Mouse (Mus musculus) adrenal gland, adult 18-20 months (tissue): ENCODE data around the gene Rbfox3. TPM values are rescaled to one million over a fixed set of nuclear protein-coding genes. Genes with fewer than 3 reads are reported as not detected.
"Not testable (repeated sequence)": the region's sequence is repeated elsewhere in the genome, so short reads cannot be mapped to it uniquely, and the experiment has no call there.

Experiments used
- DNase-seq, 2 experiments: peaks; one replicate each; pipeline ENCODE4 v3.0.0; 2021 to 2022; ENCODE audit warnings: low spot score in 2 of 2
- total RNA-seq, 2 experiments: library from RNA; stranded (reverse); gene quantifications; 1 replicate in 1 of 2; 2 replicates in 1 of 2; pipeline ENCODE4 v1.2.3; 2021

Rbfox3 gene
- total RNA-seq, 2 experiments from 2014 or later: 3.7 to 5.0 TPM

GRCm38 (mm10) chr11:118825280-118826094, 85.9 kb downstream of the Rbfox3 start:
- DNase-seq: no peak

DNA sequence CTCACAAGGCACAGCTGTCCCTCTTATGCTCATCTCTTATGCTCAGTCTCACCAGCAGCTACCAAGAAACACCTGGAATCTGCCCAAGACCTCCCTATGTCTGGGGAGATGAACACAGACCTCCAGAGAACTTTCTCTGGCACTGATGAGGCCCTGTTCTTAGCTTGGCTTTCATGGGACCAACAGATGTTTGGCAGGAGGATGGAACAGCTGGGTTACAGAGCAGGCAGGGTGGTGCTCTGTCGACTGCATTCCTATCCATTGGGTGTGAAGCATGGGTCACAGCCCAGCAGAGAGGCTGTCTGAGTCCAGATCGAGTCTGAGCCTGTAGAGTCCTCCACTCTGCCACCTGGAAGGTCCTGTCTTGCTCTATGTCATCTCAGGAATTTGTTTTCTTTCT, 90.0 kb downstream of the Rbfox3 start:
- no peak for DNase-seq

- DNase-seq: no peak
These were observed 92.9 kb downstream of the Rbfox3 start for GRCm38 (mm10) chr11:118818528-118818927.

GRCm38 (mm10) chr11:118815118-118815517, 96.3 kb downstream of the Rbfox3 start:
- no peak for DNase-seq

DNA sequence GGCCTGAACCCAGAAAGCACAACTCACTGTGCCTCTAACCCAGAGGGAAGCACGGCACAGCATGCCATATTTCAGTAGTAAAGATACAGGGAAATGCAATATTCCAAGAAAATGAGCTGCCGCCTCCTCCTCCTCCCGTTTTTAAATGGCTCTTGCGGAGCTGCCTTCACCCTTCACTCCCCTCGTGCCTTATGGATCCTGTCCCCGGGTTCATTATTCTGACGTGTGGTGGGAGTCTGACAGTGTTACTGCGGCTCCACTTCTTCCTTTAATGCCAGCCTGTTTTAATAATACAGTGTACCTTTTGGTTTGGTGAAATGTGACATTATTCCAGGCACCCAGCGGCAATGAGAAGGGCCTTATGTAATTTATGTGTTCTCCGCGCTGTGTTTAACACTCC, 97.5 kb downstream of the Rbfox3 start:
- no peak for DNase-seq

DNA sequence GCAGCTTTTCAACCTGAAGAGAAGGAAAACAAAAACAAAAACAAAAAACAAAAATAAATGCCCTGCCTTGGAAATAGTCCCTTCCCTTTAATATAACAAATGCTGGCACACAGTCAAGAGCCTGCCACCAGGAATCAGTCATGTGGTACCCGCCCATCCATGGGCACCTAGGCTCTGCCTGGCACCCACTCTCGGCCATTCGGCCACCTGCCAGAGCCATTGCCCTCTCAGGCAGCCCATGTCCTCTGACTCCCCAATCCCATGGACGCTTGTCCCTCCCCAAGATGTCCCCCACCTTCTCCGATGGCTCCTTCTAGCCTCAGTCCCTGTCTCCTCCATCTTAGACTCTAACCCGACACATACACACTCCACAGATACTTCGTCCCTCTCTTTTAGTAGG, 100.0 kb downstream of the Rbfox3 start:
- no peak for DNase-seq

GRCm38 (mm10) chr11:118807511-118807910, 103.9 kb downstream of the Rbfox3 start:
- no peak for DNase-seq

DNA sequence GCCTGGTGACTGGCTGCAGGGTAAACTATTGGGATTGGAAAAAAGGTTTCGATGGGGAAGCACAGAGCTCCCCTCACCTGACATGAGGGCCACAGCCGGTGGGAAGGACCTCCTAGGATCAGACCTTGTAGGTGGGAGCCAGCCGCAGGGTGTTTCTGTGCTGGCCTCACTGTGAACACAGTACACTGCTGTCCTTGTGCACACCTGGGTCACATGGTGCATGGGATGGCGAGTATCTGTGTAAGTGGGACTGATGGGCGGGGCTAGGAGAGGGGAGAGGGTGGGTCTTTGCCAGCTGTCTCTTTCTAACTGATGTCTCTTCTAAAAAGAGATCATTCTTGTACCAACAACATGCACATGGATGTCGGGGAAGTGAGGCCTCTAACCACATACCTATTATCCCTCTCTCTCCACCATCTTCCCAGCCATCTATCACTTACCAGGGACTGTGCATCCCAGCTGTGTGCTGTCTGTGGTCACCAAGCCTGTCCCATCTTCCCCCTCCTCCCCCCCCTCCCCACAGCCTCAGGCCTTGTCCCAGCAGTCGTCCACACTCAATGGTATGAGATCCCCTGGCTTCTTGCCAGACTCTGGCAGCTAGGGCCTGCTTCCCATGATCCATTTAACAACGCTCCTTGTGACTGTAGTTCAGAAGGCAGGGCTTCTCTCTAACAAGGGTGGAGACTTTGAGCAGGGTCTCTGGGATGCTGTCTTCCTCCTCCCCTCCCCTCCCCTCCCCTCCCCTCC, 116.4 kb downstream of the Rbfox3 start:
- DNase-seq: no peak

DNA sequence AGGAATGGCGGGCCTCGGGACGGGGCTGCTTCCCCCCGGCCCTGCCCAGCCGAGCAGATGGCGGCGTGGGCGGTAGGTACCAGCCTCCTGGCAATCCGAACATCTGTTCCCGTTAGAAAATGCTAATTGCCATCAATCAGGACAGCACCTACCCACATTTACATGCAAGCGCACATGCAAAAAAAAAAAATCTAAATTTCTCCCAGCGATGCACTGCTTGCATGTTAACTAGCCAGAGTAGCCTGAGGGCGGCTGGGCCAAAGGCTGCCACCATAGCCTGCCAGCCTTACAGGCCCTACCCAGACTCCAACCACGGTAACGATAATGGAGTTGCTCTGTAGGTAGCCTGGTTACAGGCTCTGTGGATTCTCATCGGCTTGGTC, 117.8 kb downstream of the Rbfox3 start:
- no peak for DNase-seq

DNA sequence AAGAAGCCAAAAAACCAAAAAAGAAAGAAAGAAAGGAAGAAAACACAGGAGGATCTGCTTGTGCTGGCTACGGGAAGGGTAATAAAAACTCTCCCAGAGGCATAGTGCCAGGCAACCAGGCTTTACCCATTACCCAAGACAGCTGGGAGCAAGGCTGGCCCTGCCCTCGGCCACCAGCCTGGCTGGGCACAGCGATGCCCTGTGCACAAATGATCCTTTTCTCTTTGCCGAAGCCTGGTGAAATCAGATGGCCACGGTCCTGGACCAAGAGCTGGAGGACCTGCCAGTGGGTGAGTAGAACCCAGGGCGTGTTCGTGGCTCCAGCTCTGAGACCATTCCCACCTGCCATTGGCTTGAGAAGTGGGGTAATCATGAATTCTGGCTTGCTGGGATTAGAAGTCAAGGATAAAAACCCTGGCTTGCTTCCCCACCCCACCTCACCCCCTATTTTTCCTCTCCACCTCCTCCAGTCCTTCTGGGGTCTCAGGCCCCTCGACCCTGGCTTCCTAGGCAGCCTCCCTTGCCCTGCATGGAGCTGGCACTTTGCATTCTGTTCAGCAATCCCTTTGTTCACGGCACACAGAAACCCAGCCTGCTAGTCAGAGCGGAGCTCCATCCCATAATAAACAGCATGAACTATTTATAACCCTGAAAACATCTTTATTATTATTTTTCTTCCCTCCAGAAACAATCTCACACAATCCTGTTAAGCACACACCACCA, 118.3 kb downstream of the Rbfox3 start:
- no peak for DNase-seq

- no peak for DNase-seq
These were observed 119.1 kb downstream of the Rbfox3 start for GRCm38 (mm10) chr11:118792163-118792915.

- no peak for DNase-seq
These were observed 120.0 kb downstream of the Rbfox3 start for GRCm38 (mm10) chr11:118791391-118791790.

- DNase-seq: no peak
These were observed 123.3 kb downstream of the Rbfox3 start for GRCm38 (mm10) chr11:118788091-118788490.

GRCm38 (mm10) chr11:118782677-118783076, 128.7 kb downstream of the Rbfox3 start:
- no peak for DNase-seq

DNA sequence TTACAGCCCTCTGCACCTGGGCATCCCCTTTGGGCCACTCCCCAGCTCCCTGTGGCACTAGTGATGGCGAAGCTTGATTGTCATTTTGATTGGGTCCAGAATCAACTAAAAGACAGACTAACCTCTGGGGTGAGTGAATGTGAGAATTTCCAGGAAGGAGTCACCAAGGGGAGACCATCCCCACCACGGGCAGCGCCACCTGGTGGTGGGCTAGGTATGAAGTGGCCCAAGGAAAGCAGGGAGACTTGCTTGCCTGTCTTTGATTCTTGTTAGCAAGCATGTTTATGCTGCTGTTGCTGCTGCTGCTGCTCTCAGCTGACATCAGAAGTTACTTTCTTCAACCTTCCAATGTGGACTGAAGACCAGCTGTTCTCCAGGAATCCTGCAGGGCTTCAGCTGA, 135.6 kb downstream of the Rbfox3 start:
- peak; percentile 21 to 35 for DNase-seq

GRCm38 (mm10) chr11:118774777-118775176, 136.6 kb downstream of the Rbfox3 start:
- not testable (repeated sequence) for DNase-seq

DNA sequence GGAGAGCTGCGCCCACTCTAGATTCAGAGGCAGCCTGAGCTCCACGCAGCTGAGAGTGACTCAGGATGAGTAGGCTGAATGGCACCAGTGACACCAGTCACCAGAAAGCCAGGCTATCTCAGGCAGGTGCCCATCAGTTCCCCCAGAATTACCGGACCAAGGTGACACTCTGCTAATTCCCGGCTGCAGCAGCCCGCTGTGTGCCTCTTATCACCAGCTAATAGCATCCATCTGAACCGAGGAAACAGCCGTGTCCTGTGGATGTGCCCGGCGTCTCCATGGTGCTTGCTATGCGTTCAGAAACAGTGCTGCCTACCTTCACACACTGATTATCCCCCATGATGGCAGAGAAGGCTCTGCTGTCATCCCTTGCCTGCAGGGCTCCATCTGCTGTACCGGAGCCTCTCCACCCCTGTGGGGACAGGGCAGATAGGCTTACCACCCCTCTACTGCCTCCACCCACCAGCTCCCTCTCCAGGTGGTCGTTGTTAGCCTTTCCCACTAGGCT, 138.3 kb downstream of the Rbfox3 start:
- DNase-seq: no peak

- no peak for DNase-seq
These were observed 140.0 kb downstream of the Rbfox3 start for GRCm38 (mm10) chr11:118771358-118771757.

DNA sequence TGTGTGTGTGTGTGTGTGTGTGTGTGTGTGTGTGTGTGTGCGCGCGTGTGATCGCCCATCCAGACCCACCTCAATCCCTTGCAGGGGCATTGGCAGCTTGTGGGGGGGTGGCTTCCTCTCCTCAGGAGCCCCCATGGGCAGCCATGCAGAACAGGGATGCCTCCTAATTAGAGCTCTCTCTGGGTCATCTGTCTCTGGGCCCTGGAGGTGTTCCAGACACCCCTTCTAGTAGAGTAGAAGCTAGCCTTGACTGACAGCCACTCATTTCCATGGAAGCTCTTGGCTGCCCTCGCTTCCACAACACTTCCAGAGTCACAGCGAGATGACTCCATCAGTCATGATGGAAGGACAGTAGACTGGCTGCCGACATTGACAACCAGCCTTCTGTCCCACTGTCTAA, 140.6 kb downstream of the Rbfox3 start:
- no peak for DNase-seq

GRCm38 (mm10) chr11:118769542-118769941, 141.9 kb downstream of the Rbfox3 start:
- no peak for DNase-seq

GRCm38 (mm10) chr11:118768441-118768840, 143.0 kb downstream of the Rbfox3 start:
- no peak for DNase-seq
